Mouse (Mus musculus) left cerebral cortex, adult 2 months (tissue): Measurements from ENCODE around the gene Strn4. TPM values are rescaled to one million over a fixed set of nuclear protein-coding genes. Genes with fewer than 3 reads are reported as not detected.
A peak's percentile ranks its signal among the peaks of the same experiment; 100 is the strongest.

ENCODE experiments used
- DNase-seq, 2 experiments: peaks; one replicate each; pipeline ENCODE4 v3.0.0; 2021 to 2022; ENCODE audit warnings: low spot score in 2 of 2, mixed read lengths in 1 of 2; ENCODE audit errors: extremely low spot score in 1 of 2
- H3K27ac ChIP-seq: fragments of 200-600 bp; 2 replicates; pipeline ENCODE4 v1.8.1; 2022
- H3K4me3 ChIP-seq: fragments of 200-600 bp; 2 replicates; pipeline ENCODE4 v1.8.1; 2022
- CTCF ChIP-seq: fragments of 200-600 bp; IDR thresholded peaks from 2 replicates; pipeline ENCODE4 v1.8.1; 2022; ENCODE audit warnings: antibody characterized with exemption, mild to moderate bottlenecking, moderate library complexity
- intact Hi-C: fragments of 180-260 bp; cut with DNase I; formaldehyde crosslinking; loops from one replicate; pipeline ENCODE4 v1.15.1; 2025
- total RNA-seq, 2 experiments: library from RNA; stranded (reverse); gene quantifications; 2 replicates each; pipeline ENCODE4 v1.2.3; 2021

Strn4 gene
- total RNA-seq, 2 experiments from 2014 or later = 287 to 321 TPM

- Histone ChIP-seq H3K4me3 (peak overlapping the region; percentile 30), H3K27ac (peak overlapping the region; percentile 77)
- no peak for TF ChIP-seq CTCF
- intact Hi-C loops = no loop called here
- no peak for DNase-seq
These were observed 29.0 kb downstream of the Strn4 start for GRCm38 (mm10) chr7:16844696-16845071.

- DNase-seq = peak in 1 of 2 experiments; percentile 11
- intact Hi-C loops = no loop called here
- peak overlapping the region; percentile 30; the same call in 1 of the 2 replicates for H3K4me3 ChIP-seq
- TF ChIP-seq CTCF = no peak
- H3K27ac ChIP-seq = peak overlapping the region; percentile 77
These were observed 29.6 kb downstream of the Strn4 start for GRCm38 (mm10) chr7:16845072-16845819.

- H3K4me3 ChIP-seq = no peak overlapping the region
- no peak for TF ChIP-seq CTCF
- intact Hi-C loops = no loop called here
These were observed 30.1 kb downstream of the Strn4 start for GRCm38 (mm10) chr7:16845820-16846167.

GRCm38 (mm10) chr7:16846775-16847174 lies 31.1 kb downstream of the Strn4 start:
- intact Hi-C loops = no loop called here
- no peak for TF ChIP-seq CTCF
- DNase-seq = no peak
- H3K4me3 ChIP-seq = no peak overlapping the region
- H3K27ac ChIP-seq = no peak overlapping the region

More at GRCm38 (mm10) chr7:16845820-16846167, 30.1 kb downstream of the Strn4 start:
- peak overlapping the region; percentile 67 for H3K27ac ChIP-seq
- no peak for DNase-seq

GRCm38 (mm10) chr7:16847507-16847906 lies 31.8 kb downstream of the Strn4 start:
- intact Hi-C loops = no loop called here
- TF ChIP-seq CTCF = no peak
- Histone ChIP-seq H3K4me3 (no peak overlapping the region), H3K27ac (no peak overlapping the region)
- DNase-seq = no peak

- Histone ChIP-seq H3K4me3 (no peak overlapping the region), H3K27ac (no peak overlapping the region)
- peak; percentile 76 to 79 for DNase-seq
- intact Hi-C loops = loop anchor here (2.0 kb wide), 1 partner anchor 40 kb away; no protein-coding TSS in a partner anchor
- peak; percentile 75 for TF ChIP-seq CTCF
These were observed 32.9 kb downstream of the Strn4 start for GRCm38 (mm10) chr7:16848579-16848978.

- intact Hi-C loops = no loop called here
- H3K4me3 ChIP-seq = no peak overlapping the region
- TF ChIP-seq CTCF = no peak
These were observed 35.9 kb downstream of the Strn4 start for GRCm38 (mm10) chr7:16851636-16852035.

GRCm38 (mm10) chr7:16853302-16853831 lies 37.7 kb downstream of the Strn4 start:
- H3K4me3 ChIP-seq = no peak overlapping the region
- intact Hi-C loops = no loop called here
- DNase-seq = no peak
- H3K27ac ChIP-seq = no peak overlapping the region
- TF ChIP-seq CTCF = no peak

More at GRCm38 (mm10) chr7:16851636-16852035, 35.9 kb downstream of the Strn4 start:
- no peak overlapping the region for H3K27ac ChIP-seq
- DNase-seq = no peak

GRCm38 (mm10) chr7:16858336-16858735 lies 42.6 kb downstream of the Strn4 start:
- Histone ChIP-seq H3K27ac (no peak overlapping the region), H3K4me3 (no peak overlapping the region)
- intact Hi-C loops = no loop called here
- peak; percentile 64 for TF ChIP-seq CTCF
- DNase-seq = no peak

GRCm38 (mm10) chr7:16859902-16860651 lies 44.4 kb downstream of the Strn4 start:
- intact Hi-C loops = loop anchor here (5.0 kb wide), 1 partner anchor 42 kb away; no protein-coding TSS in a partner anchor
- peak; percentile 89 for TF ChIP-seq CTCF
- no peak overlapping the region for H3K27ac ChIP-seq
- DNase-seq = no peak
- H3K4me3 ChIP-seq = no peak overlapping the region

GRCm38 (mm10) chr7:16867488-16867887 lies 51.8 kb downstream of the Strn4 start:
- no peak for DNase-seq
- Histone ChIP-seq H3K27ac (no peak overlapping the region), H3K4me3 (no peak overlapping the region)
- TF ChIP-seq CTCF = no peak
- intact Hi-C loops = no loop called here

- intact Hi-C loops = no loop called here
These were observed 53.8 kb downstream of the Strn4 start for GRCm38 (mm10) chr7:16869497-16869896.

More at GRCm38 (mm10) chr7:16869497-16869896, 53.8 kb downstream of the Strn4 start:
- DNase-seq = peak; percentile 86 to 91
- peak overlapping the region; percentile 97 for H3K27ac ChIP-seq
- no peak for TF ChIP-seq CTCF
- peak overlapping the region; percentile 61 for H3K4me3 ChIP-seq
